Mouse (Mus musculus) spleen, adult 12 weeks (tissue): ENCODE results near the gene Desi2.
"Not testable (repeated sequence)": the region's sequence is repeated elsewhere in the genome, so short reads cannot be mapped to it uniquely, and the experiment has no call there.

Source experiments
- DNase-seq: peaks from one replicate; pipeline ENCODE4 v3.0.0; 2022; ENCODE audit warnings: low spot score

Gene Desi2

DNA sequence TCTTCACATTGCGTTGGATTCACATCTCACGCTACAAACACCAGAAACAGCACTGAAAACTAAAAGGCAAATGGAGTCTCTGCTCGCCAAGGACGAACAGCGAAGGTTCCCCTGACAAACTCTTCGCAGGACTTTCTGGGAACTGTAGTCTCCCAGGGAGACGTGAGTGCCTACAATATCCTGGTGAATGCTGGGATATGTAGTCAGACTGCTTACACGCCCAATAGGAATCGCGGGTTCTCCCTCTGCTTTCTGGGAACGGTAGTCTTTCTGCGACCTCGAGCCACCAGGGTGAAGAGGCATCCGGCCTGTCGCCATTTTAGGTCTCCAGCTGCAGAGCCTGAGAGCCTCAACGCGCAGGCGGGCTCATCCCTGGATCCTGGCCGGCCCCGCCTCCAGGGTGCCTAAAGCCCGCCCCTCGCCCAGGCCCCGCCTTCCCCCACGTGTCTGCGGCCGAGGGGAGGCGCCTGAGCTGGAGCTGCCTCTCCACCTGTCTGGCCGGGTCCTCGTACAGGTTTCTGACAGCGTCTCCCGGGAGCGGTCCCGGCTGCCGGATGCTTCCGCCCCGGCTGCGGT lies at the start of gene Desi2:
TSS of gene Desi2 (plus strand) at position 202 of the 576 bp plus-strand sequence.
- peak; percentile 97 for DNase-seq

DNA sequence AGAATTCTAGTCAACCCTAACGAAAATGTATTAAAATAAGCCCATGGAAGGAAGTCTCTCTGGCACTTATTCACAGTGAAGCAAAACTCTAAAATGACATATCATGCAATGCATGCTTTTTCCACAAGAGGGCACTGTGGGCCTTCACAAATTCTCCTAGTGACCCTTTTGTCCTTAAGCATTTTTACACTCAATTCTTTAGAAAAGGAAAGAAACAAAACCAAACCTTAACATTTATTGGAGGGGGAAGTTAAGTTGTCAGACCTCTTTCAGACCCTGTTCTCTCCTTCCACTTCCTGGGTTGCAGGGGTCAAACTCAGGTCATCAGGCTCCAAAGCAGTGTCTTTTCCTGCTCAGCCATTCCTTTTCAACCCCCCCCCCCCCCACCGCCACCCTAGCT lies 40.7 kb upstream of the Desi2 start:
- not testable (repeated sequence) for DNase-seq

GRCm38 (mm10) chr1:178146915-178147314 lies 40.3 kb upstream of the Desi2 start:
- DNase-seq = not testable (repeated sequence)

- DNase-seq = no peak
Observed at GRCm38 (mm10) chr1:178182251-178182650, 5.0 kb upstream of the Desi2 start.

DNA sequence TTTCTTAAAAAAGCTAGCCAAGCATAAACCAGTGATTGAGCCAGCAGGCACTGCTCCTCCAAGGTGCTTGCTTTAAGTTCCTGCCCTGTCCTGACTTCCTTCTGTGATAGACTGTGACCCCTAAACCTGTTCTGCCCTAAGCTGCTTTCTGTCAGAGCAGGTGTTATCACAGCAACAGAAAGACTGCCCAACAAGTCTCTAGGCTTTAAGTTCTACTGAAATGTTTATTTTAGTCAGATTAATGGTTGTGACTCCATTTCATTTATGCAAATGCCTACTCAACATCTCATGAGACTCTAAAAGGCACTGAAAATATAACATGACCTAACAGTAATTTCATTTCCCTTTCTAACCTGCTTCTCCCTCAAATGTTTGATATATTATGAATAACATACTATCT lies 1.6 kb upstream of the Desi2 start:
- DNase-seq = no peak

GRCm38 (mm10) chr1:178187810-178188209 lies 593 bp downstream of the Desi2 start:
- not testable (repeated sequence) for DNase-seq

DNA sequence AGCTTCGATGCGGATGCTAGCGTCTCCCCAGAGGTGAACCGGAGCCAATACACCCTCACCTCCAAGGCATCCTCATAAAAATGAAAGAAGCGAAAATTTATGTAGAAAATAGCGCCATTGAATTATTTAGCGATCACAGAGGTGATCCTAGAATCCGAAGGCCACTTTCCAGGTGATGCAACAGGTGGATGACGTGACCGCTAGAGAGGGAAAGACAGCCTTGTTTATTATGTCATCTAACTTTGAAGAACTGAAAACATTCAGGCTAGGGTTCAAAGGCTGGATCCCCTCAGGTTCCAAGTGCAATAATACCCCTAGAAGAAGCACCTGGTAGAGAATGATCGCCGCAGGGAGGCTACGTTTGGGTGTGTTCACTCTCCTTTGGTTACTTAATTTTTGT lies 1.2 kb downstream of the Desi2 start:
- DNase-seq = no peak

DNA sequence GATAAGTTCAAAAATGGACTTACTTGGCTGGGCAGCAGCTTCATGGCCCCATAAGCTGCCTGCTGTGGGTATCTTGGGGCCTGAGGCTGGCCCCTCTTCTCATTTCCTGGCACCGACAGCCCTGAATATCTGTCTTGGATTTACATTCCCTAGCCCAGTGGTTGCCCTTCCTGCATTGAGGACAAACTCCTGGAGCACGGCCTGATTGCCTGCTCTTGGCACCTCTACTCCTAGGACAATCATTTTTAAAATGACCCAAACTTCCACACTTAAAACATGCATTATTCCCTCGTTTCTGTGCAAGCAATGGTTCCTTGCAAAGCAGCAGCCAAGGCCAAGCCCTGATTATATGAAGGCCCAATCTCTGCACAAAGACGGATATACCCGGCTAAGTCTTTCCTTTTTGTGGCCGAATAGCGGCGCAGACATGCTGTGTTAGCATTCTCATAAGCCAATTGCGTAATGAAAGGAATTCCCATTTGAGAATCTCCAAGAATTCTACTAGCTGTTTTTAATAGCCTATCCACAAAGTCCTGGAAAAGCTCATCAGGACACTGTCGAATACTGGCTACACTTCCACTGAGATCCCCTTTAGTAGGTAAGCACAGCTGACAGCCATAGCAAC lies 18.6 kb downstream of the Desi2 start:
- DNase-seq = no peak

- DNase-seq = not testable (repeated sequence)
Observed at GRCm38 (mm10) chr1:178207856-178208255, 20.6 kb downstream of the Desi2 start.

DNA sequence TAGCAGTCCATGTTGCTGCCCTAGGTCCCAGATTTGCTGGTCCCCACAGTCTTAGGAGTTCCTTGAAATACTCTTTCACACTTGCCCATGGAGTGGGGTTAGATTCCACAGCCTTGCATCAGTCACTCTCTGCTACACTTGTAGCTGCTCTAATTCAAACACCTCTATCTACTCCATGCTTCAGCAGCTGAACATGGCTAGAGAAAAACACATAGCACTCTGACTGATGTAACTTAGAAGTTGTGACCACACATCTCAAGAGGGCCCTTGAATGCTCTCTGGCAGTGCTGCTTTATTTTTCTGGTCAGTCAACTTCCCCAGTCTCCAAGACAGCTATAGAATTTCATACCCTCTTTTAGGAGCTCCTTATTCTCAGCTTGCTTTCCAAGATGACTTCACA lies 22.7 kb downstream of the Desi2 start:
- DNase-seq = no peak

DNA sequence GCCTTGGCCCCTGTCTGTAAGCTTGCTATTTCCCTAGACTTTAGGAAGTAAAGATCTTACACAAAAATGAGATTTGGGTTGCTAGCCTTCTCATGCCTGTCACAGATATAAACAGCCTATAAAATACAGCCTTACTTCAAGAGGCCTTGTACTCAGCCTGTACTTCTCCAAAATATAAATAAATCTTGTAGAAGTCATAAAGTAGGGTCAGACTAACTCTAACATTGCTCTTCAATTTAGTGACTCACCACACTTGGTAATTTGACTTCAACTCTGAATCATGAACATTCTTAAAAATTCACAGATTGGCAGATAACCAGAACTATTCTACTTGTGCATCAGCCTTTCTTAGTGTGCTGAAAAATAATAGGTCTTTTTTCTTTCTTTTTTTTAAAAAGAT lies 29.9 kb downstream of the Desi2 start:
- DNase-seq = no peak

GRCm38 (mm10) chr1:178218305-178218704 lies 31.1 kb downstream of the Desi2 start:
- DNase-seq = no peak

- DNase-seq = no peak
Observed at GRCm38 (mm10) chr1:178219166-178220077, 32.2 kb downstream of the Desi2 start.

- not testable (repeated sequence) for DNase-seq
Observed at GRCm38 (mm10) chr1:178228888-178229287, 41.7 kb downstream of the Desi2 start.

DNA sequence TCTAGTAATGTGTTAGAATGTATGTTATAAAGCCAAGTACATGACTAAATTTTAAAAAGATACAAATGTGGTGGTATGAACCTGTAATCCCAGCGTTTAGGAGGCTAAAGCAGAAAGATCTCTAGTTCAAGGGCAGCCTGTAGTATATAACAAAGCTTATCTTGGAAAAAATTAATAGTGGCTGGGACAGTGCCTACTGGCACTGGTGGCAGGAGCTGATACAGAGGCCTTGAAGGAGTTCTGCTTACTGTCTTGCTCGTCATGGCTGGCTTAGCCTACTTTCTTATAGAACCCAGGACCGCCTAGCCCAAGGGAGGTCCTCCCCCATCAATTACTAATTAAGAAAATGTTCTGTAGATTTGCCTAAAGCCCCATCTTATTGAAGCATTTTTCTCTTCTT lies 46.9 kb downstream of the Desi2 start:
- DNase-seq = no peak

- DNase-seq = no peak
Observed at GRCm38 (mm10) chr1:178235919-178236466, 48.8 kb downstream of the Desi2 start.

GRCm38 (mm10) chr1:178238676-178239075 lies 51.5 kb downstream of the Desi2 start:
- DNase-seq = no peak

DNA sequence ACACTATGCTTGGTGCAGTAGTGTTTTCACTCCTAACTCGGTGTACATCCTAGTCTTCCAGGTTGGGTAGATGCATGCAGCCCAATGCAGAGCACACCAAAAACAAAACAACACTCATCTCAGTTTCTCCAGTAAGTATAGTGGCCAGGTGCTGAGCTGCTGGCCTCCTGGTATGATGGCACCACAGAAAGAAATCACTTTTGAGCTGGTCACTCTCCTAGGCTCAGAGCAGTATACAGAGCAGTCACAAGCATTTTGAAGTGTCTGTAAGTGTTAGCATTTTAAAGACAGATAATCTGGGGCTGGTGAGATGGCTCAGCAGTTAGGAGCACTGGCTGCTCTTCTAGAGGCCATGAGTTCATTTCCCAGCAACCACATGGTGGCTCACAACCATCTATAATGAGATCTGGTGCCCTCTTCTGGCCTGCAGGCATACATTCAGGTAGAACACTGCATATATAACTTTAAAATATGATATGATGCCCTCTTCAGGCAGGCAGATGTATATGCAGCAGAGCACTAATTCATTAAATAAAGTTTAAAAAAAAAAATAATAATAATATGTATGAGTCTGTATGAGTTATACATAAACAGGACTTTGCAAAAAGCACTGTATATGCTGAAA lies 54.8 kb downstream of the Desi2 start:
- DNase-seq = peak; percentile 3

DNA sequence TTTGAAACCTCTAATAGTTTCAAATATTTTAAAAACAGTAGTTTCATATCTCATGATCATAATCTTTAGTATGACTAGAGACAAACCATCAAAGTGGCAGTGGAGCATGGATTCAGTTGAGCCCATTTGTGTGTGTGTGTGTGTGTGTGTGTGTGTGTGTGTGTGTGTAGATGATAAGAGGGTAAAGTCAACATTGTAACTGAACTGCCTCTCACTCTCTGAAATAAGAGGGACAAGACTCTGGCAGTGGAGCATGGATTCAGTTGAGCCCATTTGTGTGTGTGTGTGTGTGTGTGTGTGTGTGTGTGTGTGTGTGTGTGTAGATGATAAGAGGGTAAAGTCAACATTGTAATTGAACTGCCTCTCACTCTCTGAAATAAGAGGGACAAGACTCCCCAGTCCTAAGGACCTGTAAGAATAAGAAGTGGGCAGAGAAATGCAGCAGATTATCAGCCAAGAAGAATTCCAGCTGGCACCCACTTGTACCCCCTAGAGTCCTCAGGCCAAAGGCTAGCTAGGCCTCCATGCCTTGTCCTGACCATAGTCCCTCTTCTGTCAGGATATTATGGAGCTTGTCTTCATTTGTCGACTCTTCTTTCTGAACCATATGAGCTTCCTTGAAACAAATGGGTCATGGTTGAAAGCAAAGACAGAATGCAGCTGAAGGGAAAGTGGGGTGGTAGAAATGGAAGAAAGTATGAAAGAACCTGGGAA lies 61.0 kb downstream of the Desi2 start:
- no peak for DNase-seq

- DNase-seq = no peak
Observed at GRCm38 (mm10) chr1:178254598-178254997, 67.4 kb downstream of the Desi2 start.

DNA sequence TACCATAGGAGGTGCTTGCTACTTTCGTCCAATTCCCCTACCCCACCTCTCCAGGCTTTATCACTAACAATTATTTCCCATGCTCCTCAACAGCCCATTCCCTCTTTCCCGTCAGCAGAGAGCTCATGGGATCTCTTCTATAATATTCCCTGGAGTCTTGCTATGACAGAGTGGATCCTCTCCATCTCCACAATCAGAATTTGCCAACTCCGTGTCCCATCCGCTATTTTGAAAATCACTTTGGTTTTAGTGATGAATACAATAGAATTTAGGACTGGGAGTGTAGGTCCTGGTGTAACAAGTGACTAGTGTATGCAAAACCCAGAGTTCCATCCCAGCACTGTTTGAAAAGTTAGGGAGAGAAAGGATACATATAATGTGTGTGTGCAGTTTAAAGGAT lies 69.1 kb downstream of the Desi2 start:
- DNase-seq = no peak

DNA sequence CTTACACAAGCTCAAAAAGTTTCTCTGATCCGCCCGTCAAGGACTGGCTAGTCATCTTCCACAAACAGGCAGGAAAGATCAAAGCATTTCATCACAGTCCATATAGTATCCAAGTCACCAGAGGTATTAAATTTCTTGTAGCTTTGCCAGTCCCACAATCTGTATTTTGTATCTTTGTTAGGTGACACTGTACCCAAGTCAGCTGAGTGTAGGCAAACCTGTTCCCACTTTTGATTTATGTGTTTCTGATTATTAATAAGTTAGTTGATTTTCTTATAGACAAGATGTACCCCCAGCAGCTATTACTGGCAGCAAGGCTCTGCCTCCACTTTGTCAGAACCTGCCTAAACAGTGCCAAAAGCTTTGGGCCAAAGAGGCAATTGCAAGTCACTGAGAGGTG lies 71.6 kb downstream of the Desi2 start:
- DNase-seq = no peak
